Mouse (Mus musculus) thymus, postnatal 4 days (tissue): Measurements from ENCODE around the gene Uroc1.

ENCODE experiments used
- DNase-seq: peaks from one replicate; pipeline ENCODE4 v3.0.0; 2021

Gene Uroc1

DNA sequence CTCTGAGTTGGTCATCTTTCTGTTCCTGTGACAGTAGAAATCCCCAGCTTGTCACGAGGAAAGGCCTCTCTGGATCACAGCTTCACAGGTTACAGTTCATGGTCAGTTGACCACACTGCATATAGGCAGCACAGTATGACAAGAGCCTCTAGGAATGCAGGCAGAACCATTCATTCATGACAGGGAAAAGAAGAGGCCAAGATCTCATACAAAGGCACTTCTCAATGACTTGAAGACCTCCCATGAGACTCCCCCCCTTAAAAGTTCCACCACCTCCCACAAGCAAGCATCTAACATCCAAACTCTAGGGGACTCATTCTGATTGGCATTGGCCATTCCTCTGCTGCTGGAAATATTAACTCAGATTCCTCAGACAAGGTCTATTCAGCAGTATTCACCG lies 26.4 kb downstream of the Uroc1 start:
- no peak for DNase-seq

GRCm38 (mm10) chr6:90360024-90360781 lies 27.1 kb downstream of the Uroc1 start:
- no peak for DNase-seq

DNA sequence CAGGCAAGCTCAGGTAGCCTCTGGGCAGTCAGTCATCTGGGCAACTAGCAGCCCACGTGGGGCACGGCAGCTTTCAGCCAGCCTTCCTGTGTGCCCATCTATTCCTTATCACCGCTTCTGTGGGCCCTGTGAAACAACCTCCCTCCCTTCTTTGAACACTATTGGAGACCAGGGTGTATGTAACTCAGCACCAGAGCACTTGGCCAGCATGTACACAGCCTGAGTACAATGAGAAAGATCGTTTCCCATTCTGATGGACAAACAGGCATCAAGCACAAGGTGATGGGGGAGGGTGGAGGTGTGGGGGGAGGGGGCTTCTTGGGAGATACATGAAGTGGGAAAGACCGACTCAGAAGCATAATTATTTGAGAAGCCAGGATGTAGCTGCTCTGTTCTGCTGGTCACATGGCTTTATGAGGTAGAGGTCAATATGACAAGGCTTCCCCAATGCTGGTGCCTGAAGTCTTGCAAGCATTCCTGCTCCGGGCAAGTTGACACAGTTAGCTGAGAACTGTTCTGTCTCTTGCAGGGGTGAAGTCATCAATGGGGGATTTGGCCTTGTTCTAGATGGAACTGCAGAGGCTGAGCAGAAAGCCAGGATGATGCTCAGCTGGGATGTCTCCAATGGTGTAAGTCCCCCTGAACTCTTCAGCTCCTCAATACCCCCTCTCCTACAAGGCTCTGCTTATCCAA lies 28.0 kb downstream of the Uroc1 start:
- DNase-seq: no peak

DNA sequence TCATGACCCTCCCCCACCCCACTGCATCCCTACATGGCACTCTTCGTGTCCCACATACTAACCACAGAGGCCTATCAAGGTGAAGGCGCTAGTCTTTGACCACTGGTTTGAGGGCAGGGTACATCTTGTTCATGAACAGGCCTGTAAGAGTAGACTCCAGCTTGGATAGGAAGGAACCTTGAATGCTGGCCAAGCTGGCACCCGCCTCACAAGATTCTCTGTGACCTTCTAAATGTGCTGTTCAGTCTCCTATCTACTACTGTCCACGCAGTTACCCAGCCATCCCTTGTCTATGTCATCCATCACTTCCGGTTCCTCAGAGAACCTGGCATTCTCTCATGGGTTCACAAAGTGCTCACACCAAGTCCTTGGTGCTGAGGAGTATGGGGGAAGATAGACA lies 30.2 kb downstream of the Uroc1 start:
- no peak for DNase-seq

- DNase-seq: peak; percentile 99
Measured at GRCm38 (mm10) chr6:90368976-90369724, 36.1 kb downstream of the Uroc1 start, which contains the start of gene Zxdc. Gene Zxdc (plus strand): TSS chr6:90369492.

DNA sequence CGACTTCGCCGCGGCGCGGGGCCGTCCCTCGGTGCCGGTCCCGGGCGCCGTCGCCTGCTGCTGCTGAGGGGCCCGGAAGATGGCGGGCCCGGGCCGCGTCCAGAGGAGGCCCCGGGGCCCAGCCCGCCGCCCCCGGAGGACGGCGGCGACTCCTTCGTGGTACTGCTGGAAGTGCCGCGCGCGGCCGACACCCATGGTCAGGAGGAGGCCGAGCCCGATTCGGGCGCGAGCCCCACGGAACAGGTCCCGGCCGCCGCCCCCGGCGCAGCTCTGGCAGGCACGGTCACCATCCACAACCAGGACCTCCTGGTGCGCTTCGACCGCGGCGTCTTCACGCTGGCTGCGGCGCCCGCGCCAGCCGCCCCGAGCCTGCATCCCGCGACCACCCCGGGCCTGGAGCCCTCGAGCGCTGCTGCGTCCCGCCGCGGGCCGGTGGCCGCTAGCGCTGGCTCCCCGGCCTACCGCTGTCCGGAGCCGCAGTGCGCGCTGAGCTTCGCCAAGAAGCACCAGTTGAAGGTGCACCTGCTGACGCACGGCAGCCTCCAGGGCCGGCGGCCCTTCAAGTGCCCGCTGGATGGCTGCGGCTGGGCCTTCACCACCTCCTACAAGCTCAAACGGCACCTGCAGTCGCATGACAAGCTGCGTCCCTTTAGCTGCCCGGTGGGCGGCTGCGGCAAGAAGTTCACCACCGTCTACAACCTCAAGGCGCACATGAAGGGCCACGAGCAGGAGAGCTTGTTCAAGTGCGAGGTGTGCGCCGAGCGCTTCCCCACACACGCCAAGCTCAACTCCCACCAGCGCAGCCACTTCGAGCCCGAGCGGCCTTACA lies 36.9 kb downstream of the Uroc1 start:
- DNase-seq: peak; percentile 57

DNA sequence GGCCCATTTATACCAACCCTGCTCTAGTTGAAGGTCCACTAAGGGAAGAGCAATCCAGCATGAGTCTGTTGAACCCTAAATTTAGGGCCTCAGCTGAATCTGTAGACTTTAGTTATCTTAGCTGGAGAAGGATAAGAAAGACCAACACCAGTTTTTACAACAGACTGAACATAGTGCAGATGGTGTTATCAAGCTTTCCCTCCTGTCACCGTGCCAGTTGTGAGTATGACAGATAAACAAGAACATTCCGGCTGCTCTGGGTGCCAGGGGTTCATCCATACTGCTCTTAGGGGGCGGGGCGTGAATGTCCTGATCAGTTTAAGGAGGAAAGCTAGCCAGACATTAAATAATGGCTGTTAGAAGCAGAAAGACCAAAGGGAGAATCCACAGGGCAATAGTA lies 41.6 kb downstream of the Uroc1 start:
- DNase-seq: no peak

- no peak for DNase-seq
Measured at GRCm38 (mm10) chr6:90377708-90378107, 44.6 kb downstream of the Uroc1 start.

- no peak for DNase-seq
Measured at GRCm38 (mm10) chr6:90381465-90381864, 48.4 kb downstream of the Uroc1 start.

DNA sequence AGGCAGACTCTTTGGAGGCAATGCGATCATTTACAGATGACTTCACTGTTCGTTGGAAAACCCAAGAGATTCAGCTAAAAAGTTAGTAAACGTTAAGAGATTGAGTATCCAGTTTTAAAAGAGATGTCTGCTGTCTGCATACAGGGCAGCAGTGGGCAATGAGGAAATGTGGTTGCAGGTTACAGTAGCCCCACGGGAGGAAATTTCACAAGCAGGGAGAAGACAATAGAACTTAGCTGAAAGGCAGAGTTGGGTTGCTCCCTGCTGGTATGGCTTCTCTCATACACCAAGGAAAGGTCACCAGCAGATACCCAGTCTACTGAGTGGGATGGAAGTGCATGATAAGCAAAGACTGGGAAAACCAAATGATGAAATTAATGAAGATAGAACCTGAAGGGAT lies 57.5 kb downstream of the Uroc1 start:
- no peak for DNase-seq

- DNase-seq: no peak
Measured at GRCm38 (mm10) chr6:90393948-90394347, 60.9 kb downstream of the Uroc1 start.

DNA sequence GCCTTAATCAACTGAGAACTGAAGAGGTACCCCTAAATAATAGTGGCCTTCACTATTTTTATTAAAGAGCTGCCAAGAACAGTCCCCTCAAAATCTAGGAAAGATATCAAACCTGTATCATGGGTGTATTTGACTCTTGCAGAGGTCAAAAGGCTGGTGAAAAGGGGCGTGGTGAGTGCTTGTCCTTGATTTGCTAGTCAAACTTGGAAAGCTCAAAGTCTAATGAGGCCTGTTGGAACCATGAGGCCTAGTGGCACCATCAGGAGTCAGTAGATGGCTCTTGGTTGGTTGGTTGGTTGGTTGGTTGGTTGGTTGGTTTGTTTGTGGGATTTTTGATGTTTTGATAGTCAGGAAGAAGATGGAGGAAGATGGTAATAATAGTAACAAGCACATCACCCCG lies 62.7 kb downstream of the Uroc1 start:
- DNase-seq: no peak

GRCm38 (mm10) chr6:90397291-90397690 lies 64.2 kb downstream of the Uroc1 start:
- no peak for DNase-seq

- no peak for DNase-seq
Measured at GRCm38 (mm10) chr6:90408632-90409031, 75.5 kb downstream of the Uroc1 start.

DNA sequence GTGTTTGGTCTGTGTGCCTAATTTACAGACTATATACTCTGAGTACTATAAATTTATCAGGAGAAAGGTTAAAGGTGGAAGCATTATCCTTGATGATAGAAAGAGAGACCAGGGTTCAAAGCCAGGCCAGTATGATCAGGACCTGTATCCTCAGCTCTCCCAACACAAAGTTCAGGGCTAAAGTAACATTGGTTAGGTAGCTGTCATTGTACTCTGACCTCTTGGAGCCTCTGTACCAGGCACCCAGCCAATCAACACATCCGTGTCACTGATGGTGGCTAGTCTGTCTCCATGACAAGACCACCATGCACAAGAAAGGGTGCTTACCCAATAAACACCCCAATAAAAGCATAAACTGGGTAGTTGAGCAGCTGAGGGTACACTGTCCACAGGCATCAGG lies 77.9 kb downstream of the Uroc1 start:
- no peak for DNase-seq

GRCm38 (mm10) chr6:90411926-90412325 lies 78.8 kb downstream of the Uroc1 start:
- DNase-seq: no peak
